Mouse (Mus musculus) left cerebral cortex, adult 18-20 months (tissue): ENCODE results near the gene Grid1. TPM values are rescaled to one million over a fixed set of nuclear protein-coding genes. Genes with fewer than 3 reads are reported as not detected.
A peak's percentile ranks its signal among the peaks of the same experiment; 100 is the strongest.

Experiments used
- DNase-seq, 2 experiments: peaks; one replicate each; pipeline ENCODE4 v3.0.0; 2021 to 2022; ENCODE audit warnings: low spot score in 2 of 2, mixed read lengths in 1 of 2
- total RNA-seq, 2 experiments: library from RNA; stranded (reverse); gene quantifications; 2 replicates each; pipeline ENCODE4 v1.2.3; 2021

Gene Grid1
- total RNA-seq, 2 experiments from 2014 or later = 44.8 to 45.0 TPM

GRCm38 (mm10) chr14:34908366-34908765 is 88.5 kb downstream of the Grid1 start:
- DNase-seq = no peak

- no peak for DNase-seq
These were observed 88.9 kb downstream of the Grid1 start for GRCm38 (mm10) chr14:34908804-34909203.

GRCm38 (mm10) chr14:34916315-34916714 is 96.4 kb downstream of the Grid1 start:
- DNase-seq = no peak

GRCm38 (mm10) chr14:34917111-34917510 is 97.2 kb downstream of the Grid1 start:
- DNase-seq = no peak

- no peak for DNase-seq
These were observed 99.3 kb downstream of the Grid1 start for GRCm38 (mm10) chr14:34919221-34919620.

GRCm38 (mm10) chr14:34921265-34921664 is 101.4 kb downstream of the Grid1 start:
- no peak for DNase-seq

- DNase-seq = no peak
These were observed 105.1 kb downstream of the Grid1 start for GRCm38 (mm10) chr14:34925021-34925420.

- DNase-seq = no peak
These were observed 110.3 kb downstream of the Grid1 start for GRCm38 (mm10) chr14:34930040-34930719.

GRCm38 (mm10) chr14:34933197-34933596 is 113.3 kb downstream of the Grid1 start:
- DNase-seq = no peak

- DNase-seq = no peak
These were observed 116.4 kb downstream of the Grid1 start for GRCm38 (mm10) chr14:34936192-34936770.

- peak; percentile 52 to 58 for DNase-seq
These were observed 124.6 kb downstream of the Grid1 start for GRCm38 (mm10) chr14:34944390-34944979.

GRCm38 (mm10) chr14:34945471-34946313 is 125.8 kb downstream of the Grid1 start:
- no peak for DNase-seq

- no peak for DNase-seq
These were observed 126.3 kb downstream of the Grid1 start for GRCm38 (mm10) chr14:34946314-34946583.

- no peak for DNase-seq
These were observed 128.3 kb downstream of the Grid1 start for GRCm38 (mm10) chr14:34948249-34948648.

- DNase-seq = no peak
These were observed 132.4 kb downstream of the Grid1 start for GRCm38 (mm10) chr14:34952311-34952710.

- peak in 1 of 2 experiments; percentile 32 for DNase-seq
These were observed 133.7 kb downstream of the Grid1 start for GRCm38 (mm10) chr14:34953566-34953965.

GRCm38 (mm10) chr14:34955689-34956088 is 135.8 kb downstream of the Grid1 start:
- no peak for DNase-seq

- DNase-seq = peak; percentile 73 to 75
These were observed 140.3 kb downstream of the Grid1 start for GRCm38 (mm10) chr14:34960227-34960626.

- DNase-seq = no peak
These were observed 143.8 kb downstream of the Grid1 start for GRCm38 (mm10) chr14:34963616-34964168.

- no peak for DNase-seq
These were observed 149.4 kb downstream of the Grid1 start for GRCm38 (mm10) chr14:34969102-34969819.

GRCm38 (mm10) chr14:34972930-34973329 is 153.0 kb downstream of the Grid1 start:
- DNase-seq = peak; percentile 32 to 54
